Mouse (Mus musculus): ENCODE results near the gene Ulk4.
A peak's percentile ranks its signal among the peaks of the same experiment; 100 is the strongest.
"Not testable (repeated sequence)": the region's sequence is repeated elsewhere in the genome, so short reads cannot be mapped to it uniquely, and the experiment has no call there.

Ulk4 gene

GRCm38 (mm10) chr9:121064606-121065355 is 212.2 kb downstream of the Ulk4 start:
- DNase-seq (ENCODE audit: low read depth, low spot score) = no peak

GRCm38 (mm10) chr9:121062671-121063070 is 214.3 kb downstream of the Ulk4 start:
- DNase-seq (ENCODE audit: low read depth, low spot score) = no peak

GRCm38 (mm10) chr9:121061820-121062623 is 215.0 kb downstream of the Ulk4 start:
- DNase-seq (ENCODE audit: low read depth, low spot score) = no peak

- DNase-seq (ENCODE audit: low read depth, low spot score) = peak; percentile 46
These were observed 216.7 kb downstream of the Ulk4 start for GRCm38 (mm10) chr9:121060331-121060730.

- DNase-seq (ENCODE audit: low read depth, low spot score) = no peak
These were observed 217.7 kb downstream of the Ulk4 start for GRCm38 (mm10) chr9:121059286-121059685.

GRCm38 (mm10) chr9:121058538-121058937 is 218.5 kb downstream of the Ulk4 start:
- no peak for DNase-seq (ENCODE audit: low read depth, low spot score)

- DNase-seq (ENCODE audit: low read depth, low spot score) = no peak
These were observed 218.9 kb downstream of the Ulk4 start for GRCm38 (mm10) chr9:121058116-121058515.

- DNase-seq (ENCODE audit: low read depth, low spot score) = no peak
These were observed 219.6 kb downstream of the Ulk4 start for GRCm38 (mm10) chr9:121057401-121057800.

GRCm38 (mm10) chr9:121056526-121056925 is 220.5 kb downstream of the Ulk4 start:
- no peak for DNase-seq (ENCODE audit: low read depth, low spot score)

- DNase-seq (ENCODE audit: low read depth, low spot score) = no peak
These were observed 221.0 kb downstream of the Ulk4 start for GRCm38 (mm10) chr9:121056036-121056435.

- DNase-seq (ENCODE audit: low read depth, low spot score) = not testable (repeated sequence)
These were observed 231.3 kb downstream of the Ulk4 start for GRCm38 (mm10) chr9:121045657-121046056.

- no peak for DNase-seq (ENCODE audit: low read depth, low spot score)
These were observed 232.4 kb downstream of the Ulk4 start for GRCm38 (mm10) chr9:121044471-121045206.

- peak; percentile 63 for DNase-seq (ENCODE audit: low read depth, low spot score)
These were observed 234.0 kb downstream of the Ulk4 start for GRCm38 (mm10) chr9:121043021-121043420.

GRCm38 (mm10) chr9:121038396-121038795 is 238.6 kb downstream of the Ulk4 start:
- DNase-seq (ENCODE audit: low read depth, low spot score) = no peak

- DNase-seq (ENCODE audit: low read depth, low spot score) = peak; percentile 41
These were observed 239.0 kb downstream of the Ulk4 start for GRCm38 (mm10) chr9:121037975-121038374.

GRCm38 (mm10) chr9:121035296-121035695 is 241.7 kb downstream of the Ulk4 start:
- DNase-seq (ENCODE audit: low read depth, low spot score) = no peak

- DNase-seq (ENCODE audit: low read depth, low spot score) = no peak
These were observed 243.4 kb downstream of the Ulk4 start for GRCm38 (mm10) chr9:121033596-121033995.

- no peak for DNase-seq (ENCODE audit: low read depth, low spot score)
These were observed 244.6 kb downstream of the Ulk4 start for GRCm38 (mm10) chr9:121032322-121032964.

- DNase-seq (ENCODE audit: low read depth, low spot score) = no peak
These were observed 246.0 kb downstream of the Ulk4 start for GRCm38 (mm10) chr9:121030949-121031348.

- DNase-seq (ENCODE audit: low read depth, low spot score) = peak; percentile 54
These were observed 247.2 kb downstream of the Ulk4 start for GRCm38 (mm10) chr9:121029786-121030185.

- peak; percentile 40 for DNase-seq (ENCODE audit: low read depth, low spot score)
These were observed 253.3 kb downstream of the Ulk4 start for GRCm38 (mm10) chr9:121023526-121024264.

Measured in brain, adult 2 months (tissue).